In genomic region chr11:70654198-70654922, GRCm38 (mm10) we compare ENCODE assay signal across 8 mouse cellular contexts. TPM values are rescaled to one million over a fixed set of nuclear protein-coding genes. Genes with fewer than 3 reads are reported as not detected.
DNase-seq lines count a peak whose midpoint lies in the region; ATAC-seq and TF ChIP-seq lines count a peak whose summit lies in the region.

Pfn1 (minus strand) TSS chr11:70654644.

- no peaks in the 10 kb centered on the region for H3K27me3 ChIP-seq in embryonic facial prominence, embryonic 11.5 days (ENCODE audit: control insufficient read depth, insufficient read depth, low read length)
- H3K27me3 ChIP-seq in kidney, embryonic 14.5 days (ENCODE audit: control insufficient read depth, insufficient read depth, low read length): no peaks in the 10 kb centered on the region
- no peaks in the 10 kb centered on the region for H3K27me3 ChIP-seq in liver, adult 2 months (ENCODE audit: control insufficient read depth, insufficient read depth, low read length)
- no peaks in the 10 kb centered on the region for H3K27me3 ChIP-seq in myocyte (ENCODE audit: control insufficient read depth, insufficient read depth, insufficient read length)

- no peak for TF ChIP-seq CTCF in liver, adult 2 months (IDR thresholded peaks at IDR 0.05; ENCODE audit: low read depth, low read length)

- H3K9me3 ChIP-seq in embryonic facial prominence, embryonic 11.5 days (replicated peaks; ENCODE audit: control insufficient read depth, low read length): no peaks in the 10 kb centered on the region
- H3K9me3 ChIP-seq in kidney, embryonic 14.5 days (ENCODE audit: control insufficient read depth, low read length): no peaks in the 10 kb centered on the region

- H3ac ChIP-seq in myocyte (ENCODE audit: control insufficient read depth, insufficient read length): peak within 1 kb of the TSS; percentile 88

- H3K4me2 ChIP-seq in embryonic facial prominence, embryonic 11.5 days (ENCODE audit: low read depth, low read length): peak within 1 kb of the TSS; percentile 95
- peak within 1 kb of the TSS; percentile 71 for H3K4me2 ChIP-seq in kidney, embryonic 14.5 days (replicated peaks; ENCODE audit: low read depth, low read length)
- peak within 1 kb of the TSS; percentile 97 for H3K4me2 ChIP-seq in myocyte (ENCODE audit: low read depth)

- peak; percentile 97 for TF ChIP-seq POLR2A in liver, adult 2 months (IDR thresholded peaks at IDR 0.05; ENCODE audit: extremely low read depth, insufficient read depth, low read length)
- TF ChIP-seq POLR2A in myocyte (IDR thresholded peaks at IDR 0.05; ENCODE audit: insufficient read length, low read depth): peak; percentile 78

- H3K9ac ChIP-seq in embryonic facial prominence, embryonic 11.5 days (replicated peaks; ENCODE audit: low read length): peak within 1 kb of the TSS; percentile 97
- H3K9ac ChIP-seq in kidney, embryonic 14.5 days (ENCODE audit: low read depth, low read length): peak within 1 kb of the TSS; percentile 95
- H3K9ac ChIP-seq in liver, adult 2 months (ENCODE audit: low read depth, low read length): peak within 1 kb of the TSS; percentile 98

- H3K27ac ChIP-seq in embryonic facial prominence, embryonic 11.5 days (replicated peaks; ENCODE audit: low read depth, low read length): peak within 1 kb of the TSS; percentile 97
- peak within 1 kb of the TSS; percentile 99 for H3K27ac ChIP-seq in kidney, embryonic 14.5 days (ENCODE audit: low read depth, low read length)
- peak within 1 kb of the TSS; percentile 97 for H3K27ac ChIP-seq in liver, adult 2 months (replicated peaks; ENCODE audit: insufficient read depth, low read depth, low read length)

- peaks cover 24% of the 10 kb centered on the region for H3K79me2 ChIP-seq in liver, adult 2 months (ENCODE audit: control insufficient read depth, insufficient read depth, low read length)
- H3K79me2 ChIP-seq in myocyte (ENCODE audit: control insufficient read depth, insufficient read depth): peaks cover 72% of the 10 kb centered on the region

- H3K4me1 ChIP-seq in embryonic facial prominence, embryonic 11.5 days (ENCODE audit: control insufficient read depth, insufficient read depth, low read length): peaks cover 9% of the 10 kb centered on the region
- peaks cover 46% of the 10 kb centered on the region for H3K4me1 ChIP-seq in kidney, embryonic 14.5 days (ENCODE audit: control insufficient read depth, insufficient read depth, low read length)
- peaks cover 14% of the 10 kb centered on the region for H3K4me1 ChIP-seq in liver, adult 2 months (ENCODE audit: control insufficient read depth, insufficient read depth, low read length)

- H3K36me3 ChIP-seq in embryonic facial prominence, embryonic 11.5 days (replicated peaks; ENCODE audit: control insufficient read depth, insufficient read depth, low read depth, low read length): peaks cover 17% of the 10 kb centered on the region
- peaks cover 36% of the 10 kb centered on the region for H3K36me3 ChIP-seq in kidney, embryonic 14.5 days (ENCODE audit: control insufficient read depth, insufficient read depth, low read length)
- H3K36me3 ChIP-seq in liver, adult 2 months (ENCODE audit: control insufficient read depth, insufficient read depth, low read length): peaks cover 32% of the 10 kb centered on the region
- peaks cover 30% of the 10 kb centered on the region for H3K36me3 ChIP-seq in myocyte (ENCODE audit: control insufficient read depth, insufficient read depth)

- ATAC-seq in embryonic facial prominence, embryonic 11.5 days (replicated peaks; ENCODE audit: insufficient number of reproducible peaks, low FRiP score, low TSS enrichment, low read depth): peak; percentile 26
- peak; percentile 34 for ATAC-seq in kidney, embryonic 14.5 days (ENCODE audit: low FRiP score, low TSS enrichment)

- peak; percentile 83 for DNase-seq in 3T3-L1 (ENCODE audit: low read depth, low spot score)
- peak; percentile 93 for DNase-seq in adrenal gland, postnatal 10 days
- DNase-seq in embryonic facial prominence, embryonic 11.5 days (ENCODE audit: low spot score): peak; percentile 91
- DNase-seq in heart, adult 9 months (ENCODE audit: low spot score in 2 of 2): peak; percentile 68 to 76
- peak; percentile 73 for DNase-seq in liver, adult 2 months (ENCODE audit: extremely low read depth, low read depth, low spot score)
- peak; percentile 78 to 90 for DNase-seq in spleen, postnatal 4 days (ENCODE audit: low spot score in 2 of 2)

- WGBS in embryonic facial prominence, embryonic 11.5 days: 0% methylated on average over 52 of the region's 61 CpGs
- under 1% methylated on average over 60 of the region's 61 CpGs for WGBS in kidney, embryonic 14.5 days
- under 1% methylated on average over 60 of the region's 61 CpGs for WGBS in liver, adult 2 months

- H3K4me3 ChIP-seq in embryonic facial prominence, embryonic 11.5 days (ENCODE audit: low read depth, low read length): peak within 1 kb of the TSS; percentile 100
- peak within 1 kb of the TSS; percentile 93 for H3K4me3 ChIP-seq in kidney, embryonic 14.5 days (ENCODE audit: low read length)
- peak within 1 kb of the TSS; percentile 96 for H3K4me3 ChIP-seq in liver, adult 2 months (ENCODE audit: insufficient read depth, low read depth, low read length)
- peak within 1 kb of the TSS; percentile 94 for H3K4me3 ChIP-seq in myocyte

TF ChIP-seq in myocyte, 11 proteins besides CTCF, POLR2A, EP300 and RAD21:
- TF ChIP-seq POLR2AphosphoS2 (IDR thresholded peaks at IDR 0.05; ENCODE audit: insufficient read length, low read depth): peak; percentile 95
- TF ChIP-seq MYOG (IDR thresholded peaks at IDR 0.05; ENCODE audit: control insufficient read depth in 1 of 3, insufficient read depth in 1 of 3, insufficient read length in 2 of 3, low read depth in 2 of 3): peak in 1 of 3 experiments; percentile 15
- no peak for TF ChIP-seq CEBPB (IDR thresholded peaks at IDR 0.05; ENCODE audit: insufficient read depth, poor library complexity, severe bottlenecking)
- peak; percentile 66 for TF ChIP-seq REST (IDR thresholded peaks at IDR 0.05; ENCODE audit: insufficient read depth, insufficient read length)
- TF ChIP-seq USF1 (IDR thresholded peaks at IDR 0.05; ENCODE audit: low read depth): no peak
- peak; percentile 17 for TF ChIP-seq TCF3 (IDR thresholded peaks at IDR 0.05; ENCODE audit: insufficient read length, low read depth)
- TF ChIP-seq MYOD1 (IDR thresholded peaks at IDR 0.05; ENCODE audit: control insufficient read depth in 1 of 3, insufficient read length in 2 of 3, low read depth in 2 of 3): peak in 1 of 3 experiments; percentile 42
- no peak for TF ChIP-seq SRF (IDR thresholded peaks at IDR 0.05; ENCODE audit: control insufficient read depth, insufficient read length, low read depth)
TF ChIP-seq in myocyte: peak in this region for 5.

RNA-seq across cellular contexts. Expression of gene Pfn1, which starts in this region (rescaled TPM):
- total RNA-seq in adrenal gland, postnatal 10 days (2021): 100 to 1,000 TPM; 677 to 708 TPM
- polyA plus RNA-seq in embryonic facial prominence, embryonic 11.5 days (2014; fragmentation: Nextera tagmentation; extraction: Ambion mirVana): 1,669 and 1,679 TPM in 2 replicates
- polyA plus RNA-seq in kidney, embryonic 14.5 days (2014; fragmentation: Nextera tagmentation; extraction: Ambion mirVana): 1,900 and 2,186 TPM in 2 replicates
- 132 and 210 TPM in 2 replicates for total RNA-seq in liver, adult 2 months (2014; rRNA removed)
- polyA plus RNA-seq in liver, adult 2 months (2012; rRNA removed): 583 and 713 TPM in 2 replicates
- 2,636 TPM for polyA plus RNA-seq in myocyte (2012; fragmentation: generic; extraction: Trizol)

Comparison
In these comparisons a context has a peak if more than half of its experiments do, and no peak if none do; other contexts are left out.
1. Peak in every context shown above with its lines: DNase-seq, ATAC-seq, H3K4me3 ChIP-seq and H3K27ac ChIP-seq.